Mouse (Mus musculus): Measurements from ENCODE around the gene Chpf. TPM values are rescaled to one million over a fixed set of nuclear protein-coding genes. Genes with fewer than 3 reads are reported as not detected.

Gene Chpf
- polyA plus RNA-seq, 1 experiment = 9.2 TPM

GRCm38 (mm10) chr1:75443247-75444024, 35.7 kb downstream of the Chpf start:
- H3K9me3 ChIP-seq = no peaks in the 10 kb centered on the region
- H3K36me3 ChIP-seq (replicated peaks; ENCODE audit: low read length) = peaks cover 54% of the 10 kb centered on the region
- no peak overlapping the region for H3K4me3 ChIP-seq (replicated peaks)
- H3K4me1 ChIP-seq = peaks cover 47% of the 10 kb centered on the region
- no peak for TF ChIP-seq GATA1 (IDR thresholded peaks at IDR 0.05; ENCODE audit: borderline replicate concordance, low read length)
- TF ChIP-seq FLI1 (IDR thresholded peaks at IDR 0.05; ENCODE audit: low read length) = no peak
- H3K27me3 ChIP-seq (replicated peaks) = peaks cover 35% of the 10 kb centered on the region

GRCm38 (mm10) chr1:75442811-75443210, 36.3 kb downstream of the Chpf start:
- Histone ChIP-seq H3K27me3 (replicated peaks) (peaks cover 30% of the 10 kb centered on the region), H3K4me3 (replicated peaks) (no peak overlapping the region), H3K36me3 (replicated peaks; ENCODE audit: low read length) (peaks cover 59% of the 10 kb centered on the region), H3K9me3 (no peaks in the 10 kb centered on the region), H3K4me1 (peaks cover 41% of the 10 kb centered on the region)
- TF ChIP-seq GATA1 (IDR thresholded peaks at IDR 0.05; ENCODE audit: borderline replicate concordance, low read length) = no peak
- TF ChIP-seq FLI1 (IDR thresholded peaks at IDR 0.05; ENCODE audit: low read length) = no peak

GRCm38 (mm10) chr1:75442171-75442570, 36.9 kb downstream of the Chpf start:
- TF ChIP-seq FLI1 (IDR thresholded peaks at IDR 0.05; ENCODE audit: low read length) = no peak
- no peak for TF ChIP-seq GATA1 (IDR thresholded peaks at IDR 0.05; ENCODE audit: borderline replicate concordance, low read length)
- H3K4me1 ChIP-seq = peaks cover 41% of the 10 kb centered on the region

GRCm38 (mm10) chr1:75441471-75441996, 37.6 kb downstream of the Chpf start:
- Histone ChIP-seq H3K36me3 (replicated peaks; ENCODE audit: low read length) (peaks cover 70% of the 10 kb centered on the region), H3K9me3 (no peaks in the 10 kb centered on the region), H3K27me3 (replicated peaks) (peaks cover 17% of the 10 kb centered on the region), H3K4me1 (peaks cover 41% of the 10 kb centered on the region), H3K4me3 (replicated peaks) (no peak overlapping the region)
- TF ChIP-seq GATA1 (IDR thresholded peaks at IDR 0.05; ENCODE audit: borderline replicate concordance, low read length) (no peak), FLI1 (IDR thresholded peaks at IDR 0.05; ENCODE audit: low read length) (no peak)

More at GRCm38 (mm10) chr1:75442171-75442570, 36.9 kb downstream of the Chpf start:
- peaks cover 66% of the 10 kb centered on the region for H3K36me3 ChIP-seq (replicated peaks; ENCODE audit: low read length)
- H3K27me3 ChIP-seq (replicated peaks) = peaks cover 23% of the 10 kb centered on the region
- H3K9me3 ChIP-seq = no peaks in the 10 kb centered on the region
- H3K4me3 ChIP-seq (replicated peaks) = no peak overlapping the region

- H3K4me1 ChIP-seq = peaks cover 38% of the 10 kb centered on the region
- no peak overlapping the region for H3K4me3 ChIP-seq (replicated peaks)
- H3K36me3 ChIP-seq (replicated peaks; ENCODE audit: low read length) = peaks cover 70% of the 10 kb centered on the region
- no peaks in the 10 kb centered on the region for H3K9me3 ChIP-seq
- H3K27me3 ChIP-seq (replicated peaks) = peaks cover 13% of the 10 kb centered on the region
- TF ChIP-seq FLI1 (IDR thresholded peaks at IDR 0.05; ENCODE audit: low read length) (no peak), GATA1 (IDR thresholded peaks at IDR 0.05; ENCODE audit: borderline replicate concordance, low read length) (no peak)
These were observed 38.4 kb downstream of the Chpf start for GRCm38 (mm10) chr1:75440661-75441060.

- Histone ChIP-seq H3K36me3 (replicated peaks; ENCODE audit: low read length) (peaks cover 69% of the 10 kb centered on the region), H3K4me1 (peaks cover 25% of the 10 kb centered on the region), H3K4me3 (replicated peaks) (no peak overlapping the region), H3K9me3 (no peaks in the 10 kb centered on the region), H3K27me3 (replicated peaks) (peaks cover 9% of the 10 kb centered on the region)
- TF ChIP-seq FLI1 (IDR thresholded peaks at IDR 0.05; ENCODE audit: low read length) (no peak), GATA1 (IDR thresholded peaks at IDR 0.05; ENCODE audit: borderline replicate concordance, low read length) (no peak)
These were observed 40.3 kb downstream of the Chpf start for GRCm38 (mm10) chr1:75438782-75439181.

- Histone ChIP-seq H3K4me1 (peaks cover 25% of the 10 kb centered on the region), H3K36me3 (replicated peaks; ENCODE audit: low read length) (peaks cover 38% of the 10 kb centered on the region), H3K9me3 (no peaks in the 10 kb centered on the region), H3K27me3 (replicated peaks) (peaks cover 39% of the 10 kb centered on the region), H3K4me3 (replicated peaks) (peak within 1 kb of the TSS; percentile 99)
- TF ChIP-seq GATA1 (IDR thresholded peaks at IDR 0.05; ENCODE audit: borderline replicate concordance, low read length) (no peak), FLI1 (IDR thresholded peaks at IDR 0.05; ENCODE audit: low read length) (no peak)
These were observed 43.4 kb downstream of the Chpf start, which contains the start of gene Gmppa for GRCm38 (mm10) chr1:75435475-75436328. Gene Gmppa (plus strand): TSS chr1:75435930.

- Histone ChIP-seq H3K4me3 (replicated peaks) (no peak overlapping the region), H3K9me3 (no peaks in the 10 kb centered on the region), H3K27me3 (replicated peaks) (peaks cover 94% of the 10 kb centered on the region), H3K36me3 (replicated peaks; ENCODE audit: low read length) (no peaks in the 10 kb centered on the region), H3K4me1 (peaks cover 26% of the 10 kb centered on the region)
- no peak for TF ChIP-seq FLI1 (IDR thresholded peaks at IDR 0.05; ENCODE audit: low read length)
These were observed 53.2 kb downstream of the Chpf start for GRCm38 (mm10) chr1:75425796-75426471.

Other genes with a start within 250 kb of the Chpf start
- gene A630095N17Rik, start 247.2 kb downstream of the Chpf start, polyA plus RNA-seq (2012; ENCODE audit: insufficient read depth, low replicate concordance) = not detected in 2 replicates
- gene Dnajb2, start 242.9 kb downstream of the Chpf start, polyA plus RNA-seq (2012; ENCODE audit: insufficient read depth, low replicate concordance) = 97.0 and 100 TPM in 2 replicates
- gene Ptprn, start 214.8 kb downstream of the Chpf start, polyA plus RNA-seq (2012; ENCODE audit: insufficient read depth, low replicate concordance) = 12.4 and 22.6 TPM in 2 replicates
- 0.26 TPM in 1 of 2 replicates, not detected in the other for gene Resp18, start 200.9 kb downstream of the Chpf start, polyA plus RNA-seq (2012; ENCODE audit: insufficient read depth, low replicate concordance)
- 165 and 178 TPM in 2 replicates for gene Dnpep, start 161.3 kb downstream of the Chpf start, polyA plus RNA-seq (2012; ENCODE audit: insufficient read depth, low replicate concordance)
- 0.11 TPM in 1 of 2 replicates, not detected in the other for gene Des, start 119.0 kb downstream of the Chpf start, polyA plus RNA-seq (2012; ENCODE audit: insufficient read depth, low replicate concordance)
- gene Speg, start 104.0 kb downstream of the Chpf start, polyA plus RNA-seq (2012; ENCODE audit: insufficient read depth, low replicate concordance) = 48.7 TPM in 1 of 2 replicates, not detected in the other
- gene Gmppa, start 43.4 kb downstream of the Chpf start, polyA plus RNA-seq (2012; ENCODE audit: insufficient read depth, low replicate concordance) = 234 and 693 TPM in 2 replicates
- gene Asic4, start 28.9 kb downstream of the Chpf start, polyA plus RNA-seq (2012; ENCODE audit: insufficient read depth, low replicate concordance) = 0.13 TPM in 1 of 2 replicates, not detected in the other
- 1.7 TPM in 1 of 2 replicates, not detected in the other for gene Tmem198, start 225 bp upstream of the Chpf start, polyA plus RNA-seq (2012; ENCODE audit: insufficient read depth, low replicate concordance)
- gene Obsl1, start 27.1 kb upstream of the Chpf start, polyA plus RNA-seq (2012; ENCODE audit: insufficient read depth, low replicate concordance) = 8.6 and 12.9 TPM in 2 replicates
- 2.3 and 2.4 TPM in 2 replicates for gene Inha, start 27.8 kb upstream of the Chpf start, polyA plus RNA-seq (2012; ENCODE audit: insufficient read depth, low replicate concordance)
- 35.7 and 52.7 TPM in 2 replicates for gene Stk11ip, start 42.2 kb upstream of the Chpf start, polyA plus RNA-seq (2012; ENCODE audit: insufficient read depth, low replicate concordance)
- gene Slc4a3, start 67.0 kb upstream of the Chpf start, polyA plus RNA-seq (2012; ENCODE audit: insufficient read depth, low replicate concordance) = 1.9 TPM in 1 of 2 replicates, not detected in the other